Mouse (Mus musculus): ENCODE measurements around the gene Sdf4. TPM values are rescaled to one million over a fixed set of nuclear protein-coding genes. Genes with fewer than 3 reads are reported as not detected.

Gene Sdf4
- polyA plus RNA-seq, 1 experiment from 2014 or later = 194 TPM

DNA sequence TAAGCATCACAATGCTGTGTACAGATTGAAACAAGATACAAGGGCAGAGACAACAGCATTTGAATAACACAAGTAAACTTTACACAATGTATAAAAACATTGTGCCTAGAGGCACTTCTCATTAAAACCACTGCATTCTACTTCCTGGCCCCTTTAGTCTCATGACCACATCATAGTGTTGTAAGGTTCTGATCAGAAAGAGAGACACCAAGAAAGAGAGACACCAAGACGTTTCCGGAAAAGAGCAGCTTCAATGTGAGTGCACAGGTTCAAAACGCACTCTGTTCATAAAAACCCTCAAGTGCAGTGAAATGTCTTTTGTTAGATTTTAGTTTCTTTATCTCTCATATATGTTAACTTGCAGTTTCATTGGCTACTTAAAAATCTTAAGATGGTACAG is 11.4 kb downstream of the Sdf4 start:
- peak; percentile 21 for DNase-seq (ENCODE audit: low spot score)

DNA sequence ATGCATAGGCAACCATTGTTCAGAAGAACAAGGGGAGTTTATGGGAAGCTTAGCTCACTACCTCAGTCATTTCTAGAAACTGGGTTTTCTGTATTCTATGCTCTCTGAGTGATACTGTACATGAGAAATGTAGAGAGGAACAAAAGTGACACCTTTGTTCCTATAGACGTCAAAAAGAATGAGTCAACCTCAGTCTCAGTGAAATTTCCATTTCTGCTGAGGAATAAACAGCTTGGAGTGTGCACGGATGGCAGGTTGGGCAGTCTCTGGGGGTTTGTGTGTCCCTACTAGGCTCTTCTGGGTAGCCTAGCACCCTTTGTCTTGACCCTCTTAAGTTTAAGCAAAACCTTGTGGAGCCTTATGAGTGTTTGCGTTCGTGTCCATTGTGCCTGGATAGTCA is 15.7 kb downstream of the Sdf4 start:
- DNase-seq (ENCODE audit: low spot score) = no peak

DNA sequence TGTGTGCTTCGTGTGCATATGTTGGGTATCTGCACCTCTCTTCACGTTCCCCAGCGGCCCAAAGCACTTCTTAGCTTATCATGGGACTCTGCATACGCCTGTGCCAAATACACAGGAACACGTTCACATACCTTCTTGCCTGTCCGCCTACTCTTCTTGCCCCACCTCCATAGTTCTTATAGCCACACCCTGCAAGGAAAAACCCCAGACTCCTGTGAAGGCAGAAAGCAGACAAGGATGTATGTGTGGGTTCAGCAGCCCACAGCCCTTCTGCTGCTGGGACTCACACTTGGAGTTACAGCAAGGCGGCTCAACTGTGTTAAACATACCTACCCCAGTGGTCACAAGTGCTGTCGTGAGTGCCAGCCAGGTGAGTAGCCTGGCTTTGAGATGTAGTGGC is 21.0 kb downstream of the Sdf4 start, which contains the start of gene Tnfrsf4:
TSS of gene Tnfrsf4 (plus strand) at position 207 of the 400 bp plus-strand sequence.
- DNase-seq (ENCODE audit: low spot score) = no peak

DNA sequence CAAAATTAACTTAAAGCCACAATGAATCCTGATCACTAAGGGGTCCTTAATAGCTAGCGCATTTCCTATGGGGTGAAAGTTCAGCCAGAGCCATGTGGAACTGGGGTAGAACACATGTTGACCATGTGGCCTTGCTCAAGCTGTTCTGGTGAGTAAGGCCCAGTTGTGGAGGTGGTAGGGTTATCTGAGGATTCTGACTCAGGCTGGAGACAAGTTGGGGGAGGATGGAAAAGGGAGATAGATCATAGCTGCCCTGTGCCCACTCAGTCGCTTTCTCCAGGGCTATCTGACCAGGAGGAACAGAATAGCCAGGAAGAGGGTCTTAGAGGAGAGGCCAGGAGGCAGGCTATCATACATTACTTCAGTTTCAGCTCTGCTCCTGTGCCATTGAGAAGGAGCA is 21.8 kb downstream of the Sdf4 start:
- DNase-seq (ENCODE audit: low spot score) = no peak

DNA sequence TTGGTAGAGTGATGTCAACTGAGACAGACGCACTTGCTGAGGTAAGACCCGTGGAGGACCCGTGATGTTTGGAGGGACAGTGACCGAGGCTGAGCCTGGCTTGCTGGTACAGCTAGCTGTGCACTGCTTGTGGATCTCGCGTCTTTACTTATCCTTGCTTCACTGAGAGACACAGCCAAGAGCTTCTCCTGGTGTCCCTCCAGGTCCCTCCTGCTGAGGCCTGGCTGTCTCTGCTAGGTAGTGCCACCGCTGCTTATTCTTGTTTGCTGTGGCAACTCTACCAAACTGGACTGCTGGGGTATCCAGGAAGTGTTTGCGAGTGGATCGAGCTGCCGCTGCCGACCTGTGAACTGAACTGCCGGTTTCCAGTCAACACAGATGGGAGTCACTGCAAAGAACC is 27.1 kb downstream of the Sdf4 start:
- no peak for DNase-seq (ENCODE audit: low spot score)

DNA sequence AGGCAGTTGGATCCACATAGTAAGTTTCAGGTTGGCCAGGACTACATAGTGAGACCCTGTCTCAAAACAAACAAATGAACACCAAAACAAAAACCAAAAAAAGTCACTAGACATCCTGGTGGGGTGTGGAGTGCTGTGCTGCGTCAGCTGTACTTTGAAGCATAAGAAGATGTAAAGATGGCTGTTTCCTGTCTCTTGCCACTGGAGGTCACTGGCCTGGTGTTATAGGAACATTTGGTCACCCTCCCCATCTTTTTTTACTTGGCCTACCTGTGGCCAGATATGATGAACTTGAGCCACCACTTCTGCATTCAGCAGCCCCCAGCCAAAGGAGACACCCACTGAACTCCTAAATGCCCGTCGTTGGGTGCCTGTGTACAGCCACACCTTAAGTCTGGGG is 28.7 kb downstream of the Sdf4 start:
- peak; percentile 50 for DNase-seq (ENCODE audit: low spot score)

DNA sequence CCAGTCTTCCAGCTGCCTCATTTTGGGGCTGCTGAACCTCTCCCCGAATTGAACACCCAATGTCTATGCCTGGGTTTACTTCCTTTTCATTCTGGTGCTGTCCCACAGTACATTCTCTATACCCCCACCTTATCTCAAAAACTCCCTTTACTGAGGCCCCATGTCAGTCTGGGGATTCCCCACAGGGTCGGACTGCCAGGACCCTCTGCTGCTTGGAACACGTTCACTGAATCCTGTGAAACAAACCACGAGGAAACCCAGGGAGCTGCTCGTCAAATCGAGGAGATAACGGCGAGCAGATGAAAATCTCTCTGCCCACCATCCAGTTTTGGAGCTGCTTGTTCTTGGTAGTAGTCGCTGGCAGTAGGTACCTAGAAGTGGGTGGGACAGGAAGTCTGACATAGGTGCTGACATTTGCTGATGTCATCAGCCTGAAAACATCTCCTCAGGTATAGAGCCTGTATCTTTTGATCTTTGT is 29.3 kb downstream of the Sdf4 start:
- peak; percentile 66 for DNase-seq (ENCODE audit: low spot score)

DNA sequence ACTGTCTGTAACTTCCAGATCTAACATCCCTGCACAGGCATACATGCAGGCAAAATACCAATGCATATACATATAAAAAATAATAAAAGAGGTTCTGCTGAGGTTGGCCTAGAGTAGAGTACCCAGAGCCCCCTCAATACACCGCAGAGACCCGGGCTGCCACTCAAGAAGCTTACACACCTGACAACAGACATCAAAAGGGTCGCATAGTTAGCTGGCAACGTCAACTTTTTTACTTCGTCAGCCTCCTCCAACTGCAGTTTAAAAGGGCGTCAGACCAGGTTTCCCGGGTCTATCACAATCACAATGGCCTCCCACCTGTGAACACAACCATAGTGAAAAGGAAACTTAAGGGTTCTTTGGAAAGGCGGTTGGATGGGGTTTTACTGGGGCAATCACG is 30.8 kb downstream of the Sdf4 start:
- DNase-seq (ENCODE audit: low spot score) = peak; percentile 31

DNA sequence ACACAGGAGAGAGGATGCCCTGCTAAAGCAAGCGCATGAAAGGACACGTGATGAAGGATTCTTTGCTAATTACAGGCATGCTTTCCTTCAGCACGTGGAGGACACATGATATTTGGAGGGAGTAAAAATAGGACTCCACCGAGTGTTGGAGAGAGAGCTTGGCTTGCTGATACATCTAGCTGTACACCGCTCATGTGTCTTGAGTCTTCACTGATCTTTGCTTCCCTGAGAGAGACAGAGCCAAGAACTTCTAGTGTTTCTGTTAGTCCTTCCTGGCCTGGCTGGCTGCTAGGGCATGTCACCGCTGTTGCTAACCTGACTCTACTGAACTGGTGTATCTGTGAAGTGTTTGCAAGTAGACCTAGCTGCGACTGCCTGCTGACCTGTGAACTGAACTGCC is 31.5 kb downstream of the Sdf4 start:
- no peak for DNase-seq (ENCODE audit: low spot score)

DNA sequence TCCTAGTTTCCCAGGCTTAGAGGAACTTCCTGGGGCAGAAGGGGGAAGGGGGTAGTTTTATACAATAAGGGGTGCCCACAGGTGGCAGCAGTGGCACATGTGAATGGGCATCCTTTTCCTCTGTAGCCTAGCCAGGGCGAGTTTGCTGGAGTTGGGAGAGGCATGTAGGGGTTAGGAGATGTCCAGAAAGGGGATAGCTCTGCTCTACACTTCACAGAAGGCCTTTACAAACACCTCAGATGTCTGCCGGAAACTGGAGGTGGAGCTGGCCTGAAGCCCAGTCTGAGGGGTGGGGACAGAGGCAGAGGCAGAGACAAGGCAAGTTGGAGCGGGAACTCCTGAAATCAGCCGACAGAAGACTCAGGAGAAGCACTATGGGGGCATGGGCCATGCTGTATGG is 33.3 kb downstream of the Sdf4 start, which contains the start of gene Tnfrsf18:
TSS of gene Tnfrsf18 (plus strand) at position 152 of the 400 bp plus-strand sequence.
- DNase-seq (ENCODE audit: low spot score) = peak; percentile 50

DNA sequence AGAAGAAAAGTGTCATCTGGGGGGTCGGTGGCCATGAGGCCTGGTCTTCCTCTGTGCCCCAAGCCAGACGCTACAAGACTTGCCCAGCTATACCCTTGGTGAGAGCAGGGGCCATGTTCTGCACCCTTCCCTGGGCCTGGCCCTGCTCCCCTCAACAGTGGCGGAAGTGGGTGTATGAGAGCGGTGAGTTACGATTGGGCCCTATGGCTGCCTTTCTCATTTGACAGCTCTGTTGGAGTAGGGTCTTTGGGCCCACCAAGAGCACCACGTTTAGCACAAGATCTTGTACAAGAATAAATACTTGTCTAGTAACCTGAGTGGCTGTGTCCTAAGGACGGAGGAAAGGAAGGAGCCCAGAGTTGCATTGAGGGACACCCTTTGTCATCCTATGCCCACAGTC is 35.9 kb downstream of the Sdf4 start:
- no peak for DNase-seq (ENCODE audit: low spot score)

DNA sequence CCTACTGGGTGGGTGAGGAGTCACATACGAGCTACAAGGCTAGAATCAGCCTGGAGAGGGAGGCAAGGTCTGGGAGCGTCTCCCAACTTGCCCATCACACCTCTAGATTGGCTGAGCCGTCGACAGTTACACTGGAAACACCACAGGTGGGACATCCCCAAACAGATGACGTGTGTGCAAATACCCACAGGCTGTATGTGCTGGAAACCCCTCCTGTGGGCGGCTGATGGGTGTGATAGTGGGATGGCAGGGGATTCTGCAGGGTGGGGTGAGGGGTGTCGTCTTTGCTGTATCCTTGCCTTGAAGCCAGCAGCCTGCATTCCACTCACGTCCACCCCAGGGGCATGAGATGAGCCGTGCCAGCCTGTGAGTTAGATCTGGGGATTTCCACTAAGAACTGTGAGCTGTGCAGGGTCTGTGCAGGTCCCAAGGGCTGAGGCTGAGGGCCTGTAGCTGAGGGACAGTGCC is 38.0 kb downstream of the Sdf4 start:
- no peak for DNase-seq (ENCODE audit: low spot score)

DNA sequence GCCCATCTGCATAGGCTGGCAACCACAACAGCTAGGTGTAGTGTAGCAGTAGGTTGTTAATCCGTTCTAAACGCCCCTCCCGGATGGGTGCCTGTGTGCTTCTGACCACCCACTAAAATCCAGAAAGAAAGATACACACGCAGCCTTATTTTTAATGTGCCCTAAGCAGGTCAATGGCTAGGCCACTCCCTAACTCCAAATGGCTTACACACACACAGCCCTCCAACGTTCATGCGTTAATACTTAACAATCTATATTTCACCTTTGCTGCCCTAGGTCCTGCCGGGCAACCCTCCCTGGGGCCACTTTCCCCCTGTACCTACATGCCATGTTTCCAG is 38.6 kb downstream of the Sdf4 start:
- no peak for DNase-seq (ENCODE audit: low spot score)

DNA sequence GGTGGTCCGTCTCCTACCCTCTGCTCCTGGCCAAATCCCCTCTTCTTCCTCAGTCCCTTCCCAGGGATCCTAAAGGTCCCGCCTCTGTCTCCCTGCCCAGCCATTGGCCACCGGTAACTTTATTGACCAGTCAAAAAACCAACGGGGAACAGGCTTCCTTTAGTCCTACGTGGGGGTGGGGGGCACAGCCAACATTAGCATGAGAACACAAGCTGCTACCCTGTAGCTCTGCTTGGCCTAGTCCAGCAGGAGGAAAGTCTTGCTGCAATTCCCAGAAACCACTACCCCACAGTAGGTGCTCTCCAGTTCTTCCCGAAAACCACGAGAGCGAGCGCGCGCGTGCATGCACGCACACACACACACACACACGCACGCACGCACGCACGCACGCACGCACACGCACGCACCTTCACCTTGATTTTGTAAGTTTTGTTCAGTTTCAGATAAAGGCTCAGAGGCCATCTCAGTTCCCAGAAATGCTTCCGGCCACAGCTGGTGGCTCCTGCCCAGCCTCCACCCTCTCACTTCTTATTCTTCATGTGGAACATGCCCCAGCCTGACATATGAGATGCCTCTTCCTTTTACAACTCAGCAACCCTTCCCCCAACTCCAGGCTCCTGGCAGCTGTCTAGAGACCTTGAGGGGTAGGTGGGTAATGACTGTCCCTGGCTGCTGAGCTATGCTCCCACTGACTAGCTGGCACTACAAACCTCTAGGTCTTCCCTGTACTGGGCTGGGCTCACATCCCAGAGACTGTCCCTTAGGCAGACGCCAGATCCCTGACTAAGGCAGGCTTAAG is 39.1 kb downstream of the Sdf4 start:
- DNase-seq (ENCODE audit: low spot score) = peak; percentile 74

DNA sequence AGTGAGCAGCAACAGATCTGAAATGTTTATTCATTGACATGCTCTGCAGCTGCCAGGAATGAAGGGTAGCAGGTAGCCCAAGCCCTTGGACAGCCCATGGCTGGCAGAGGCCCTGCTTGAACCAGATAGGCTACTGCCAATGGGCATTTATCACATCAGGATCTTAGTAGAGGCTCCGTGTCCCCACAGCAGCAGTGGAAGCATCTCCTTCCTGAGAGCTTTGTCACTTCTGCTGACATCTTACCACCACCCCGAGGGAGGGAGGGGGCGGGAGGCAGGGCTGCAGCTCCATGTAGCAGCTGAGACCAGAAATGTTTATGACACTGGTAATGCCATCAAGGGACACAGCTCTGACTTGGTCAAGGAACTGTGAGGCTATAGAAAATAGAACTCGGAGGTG is 40.2 kb downstream of the Sdf4 start:
- peak; percentile 31 for DNase-seq (ENCODE audit: low spot score)

DNA sequence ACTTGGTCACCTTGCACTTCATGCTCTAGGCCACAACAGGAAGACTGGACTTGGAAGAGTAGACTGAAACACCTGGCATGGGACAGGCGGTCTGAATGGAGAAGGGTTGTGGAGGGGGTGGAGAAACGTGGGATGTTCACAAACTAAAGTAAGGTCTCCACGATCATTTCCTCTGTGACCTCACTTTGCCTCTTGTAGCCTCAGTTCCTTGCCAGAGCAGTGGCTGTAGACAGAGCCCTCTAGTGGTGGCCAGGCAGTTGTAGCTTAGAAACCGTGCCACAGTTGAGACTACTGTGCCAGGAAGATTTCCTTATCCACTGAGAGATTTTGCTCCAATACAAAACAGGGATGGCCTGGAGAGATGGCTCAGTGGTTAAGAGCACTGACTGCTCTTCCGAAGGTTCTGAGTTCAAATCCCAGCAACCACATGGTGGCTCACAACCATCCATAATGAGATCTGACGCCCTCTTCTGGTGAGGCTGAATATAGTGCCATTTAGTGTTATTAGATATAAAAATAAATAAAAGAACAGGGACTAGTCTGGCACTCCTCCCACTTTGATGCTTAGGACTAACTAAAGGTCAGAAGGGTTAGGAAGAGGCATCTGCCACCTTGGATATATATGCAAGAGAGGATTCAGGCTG is 40.9 kb downstream of the Sdf4 start:
- DNase-seq (ENCODE audit: low spot score) = peak; percentile 86

DNA sequence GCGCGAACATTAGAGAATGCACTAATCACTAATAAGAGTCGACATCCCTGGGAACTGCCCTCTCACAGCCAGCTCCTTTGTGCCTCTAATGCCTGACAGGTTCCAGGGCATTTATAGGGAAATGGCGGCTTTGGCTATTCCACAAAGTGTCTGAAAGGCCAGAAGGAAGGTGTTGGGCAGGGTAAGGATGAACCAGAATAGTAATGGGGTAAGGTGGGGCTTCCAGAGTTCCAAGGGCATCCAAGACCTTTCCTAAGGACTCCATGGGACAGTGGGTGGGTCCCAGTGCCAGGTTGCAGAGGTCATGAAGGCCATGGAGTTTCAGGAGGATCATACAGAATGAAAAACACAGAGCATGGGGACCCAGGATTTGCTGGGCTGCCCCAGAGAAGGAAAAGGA is 41.6 kb downstream of the Sdf4 start:
- DNase-seq (ENCODE audit: low spot score) = no peak

DNA sequence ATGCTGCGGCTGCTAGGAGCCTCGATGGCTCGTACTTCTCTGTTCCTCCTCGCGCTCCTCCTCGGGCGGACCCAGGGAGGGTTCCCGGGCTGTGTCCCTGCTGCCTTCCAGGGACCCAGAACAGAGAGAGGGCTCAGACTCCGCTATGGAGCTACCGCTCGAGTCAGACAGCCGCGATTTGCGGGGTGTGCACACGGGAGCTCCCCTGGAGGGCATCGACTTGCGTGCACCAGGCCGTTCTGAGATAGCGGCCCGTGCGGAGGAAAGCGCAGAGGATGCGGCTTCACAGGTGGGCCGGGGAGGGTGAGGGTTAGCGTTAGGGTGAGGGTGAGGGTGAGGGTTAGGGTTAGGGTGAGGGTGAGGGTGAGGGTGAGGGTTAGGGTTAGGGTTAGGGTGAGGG is 42.2 kb downstream of the Sdf4 start:
- peak; percentile 31 for DNase-seq (ENCODE audit: low spot score)

DNA sequence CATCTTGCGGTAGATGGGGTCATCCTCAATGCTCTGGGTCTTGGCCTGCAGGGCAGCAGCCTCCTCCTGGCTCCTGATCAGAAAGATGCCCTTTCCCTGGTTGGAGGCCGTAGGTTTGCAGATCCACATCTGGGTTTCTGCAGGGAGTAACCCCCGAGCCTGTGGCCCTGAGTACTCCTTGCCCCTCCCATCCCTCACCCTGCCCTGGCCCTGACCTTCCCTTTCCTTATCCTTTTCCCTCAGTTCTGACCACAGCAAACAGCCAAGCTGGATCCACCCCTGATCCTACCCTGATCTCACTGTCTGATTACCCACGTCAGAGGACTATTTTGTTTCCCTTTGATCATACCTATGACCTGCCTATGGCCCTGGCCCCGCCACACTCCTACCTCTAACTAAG is 52.1 kb downstream of the Sdf4 start:
- DNase-seq (ENCODE audit: low spot score) = no peak

DNA sequence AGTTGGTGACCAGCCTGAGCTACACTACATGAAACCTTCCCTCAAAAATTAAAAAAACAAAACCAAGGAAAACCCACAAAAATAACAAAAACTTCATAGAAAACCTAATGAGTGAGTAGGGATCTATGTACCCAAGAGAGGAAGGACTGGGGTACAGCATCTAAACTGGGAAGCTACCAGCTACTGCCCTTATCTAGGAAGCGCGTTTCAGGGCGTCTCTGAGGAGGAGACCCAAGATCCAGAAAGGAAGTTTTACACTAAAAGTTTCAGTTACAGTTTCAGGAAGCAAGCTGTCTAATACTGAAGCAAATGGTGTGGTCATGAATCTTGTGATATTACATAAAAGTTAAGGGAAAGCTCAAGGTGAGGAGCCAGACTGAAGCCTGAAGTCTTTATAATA is 57.1 kb downstream of the Sdf4 start:
- no peak for DNase-seq (ENCODE audit: low spot score)

DNA sequence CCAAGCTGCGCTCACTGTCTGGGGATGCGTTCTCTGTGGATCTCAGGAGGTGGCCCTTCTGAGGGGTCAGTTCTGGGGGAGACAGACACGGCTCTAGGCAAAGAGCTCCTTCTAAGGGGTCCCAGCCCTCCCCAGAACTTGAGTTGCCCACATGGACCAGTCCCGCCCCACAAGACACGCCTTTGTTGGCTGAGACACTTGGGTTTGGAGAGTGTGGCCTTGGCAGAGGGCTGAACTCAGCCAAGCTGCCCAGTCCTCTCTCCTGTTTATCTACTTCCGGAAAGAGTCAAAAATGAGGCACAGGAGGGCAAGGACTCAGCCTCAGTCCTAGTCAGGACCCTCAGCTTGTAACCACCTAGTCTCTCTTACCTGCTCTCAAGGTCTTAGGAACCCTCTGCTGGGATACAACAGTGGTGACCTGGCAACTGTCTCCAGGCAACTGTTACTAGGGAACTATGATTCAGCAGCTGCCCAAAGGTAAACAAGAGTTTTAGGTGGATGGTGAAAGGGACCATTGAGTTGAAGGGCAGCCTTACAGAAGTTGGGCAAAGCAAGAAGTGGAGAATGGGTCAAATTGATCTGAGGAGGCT is 57.8 kb downstream of the Sdf4 start:
- DNase-seq (ENCODE audit: low spot score) = no peak

DNA sequence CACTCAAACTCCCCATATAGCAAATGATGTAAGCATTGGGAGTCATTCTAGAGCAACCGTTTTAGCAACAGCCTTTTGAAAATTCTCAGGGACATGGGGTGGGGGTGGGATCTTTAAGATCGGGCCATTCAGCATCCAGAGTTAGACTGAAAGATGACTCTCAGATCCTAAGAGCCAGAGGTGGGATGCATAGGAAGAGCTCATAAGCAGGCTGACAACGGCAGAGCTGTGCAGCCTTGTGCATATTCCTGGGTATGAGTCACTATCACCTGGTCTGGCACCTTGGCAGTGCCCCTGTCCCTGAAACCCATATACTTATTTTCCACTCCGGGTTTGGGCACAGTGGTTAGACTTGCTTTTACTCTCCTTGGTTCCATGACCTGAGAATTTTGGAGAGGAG is 60.4 kb downstream of the Sdf4 start:
- no peak for DNase-seq (ENCODE audit: low spot score)
